Mouse (Mus musculus): ENCODE measurements around the gene Hcar2. TPM values are rescaled to one million over a fixed set of nuclear protein-coding genes. Genes with fewer than 3 reads are reported as not detected.

Hcar2 gene
- polyA plus RNA-seq, 1 experiment, result 0.05 TPM

DNA sequence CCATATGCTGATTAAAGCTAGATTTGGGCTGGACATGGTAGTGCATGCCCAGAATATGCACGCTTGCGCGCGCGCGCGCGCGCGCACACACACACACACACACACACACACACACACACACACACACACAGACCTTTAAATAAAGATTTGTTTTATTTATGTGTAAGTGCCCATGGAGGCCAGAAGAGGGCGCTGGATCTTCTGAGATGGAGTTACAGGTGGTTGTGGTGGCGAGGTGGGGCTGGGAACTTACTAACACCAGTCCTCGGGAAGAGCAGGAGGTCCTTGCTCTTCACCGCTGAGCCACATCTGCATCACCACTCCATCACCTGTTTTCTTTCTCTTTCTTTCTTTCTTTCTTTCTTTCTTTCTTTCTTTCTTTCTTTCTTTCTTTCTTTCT lies 15.5 kb upstream of the Hcar2 start:
- no peak overlapping the region for H3K4me3 ChIP-seq (ENCODE audit: control insufficient read depth, low read depth, low read length)
- peaks cover 12% of the 10 kb centered on the region for H3K4me1 ChIP-seq (ENCODE audit: control insufficient read depth, insufficient read depth, low read length)
- no peak overlapping the region for H3K27ac ChIP-seq (ENCODE audit: control insufficient read depth, insufficient read depth, low read depth, low read length)
- H3K27me3 ChIP-seq (ENCODE audit: control insufficient read depth, insufficient read depth, low read length), result no peaks in the 10 kb centered on the region
- no peaks in the 10 kb centered on the region for H3K36me3 ChIP-seq (ENCODE audit: control insufficient read depth, insufficient read depth, low read length)
- TF ChIP-seq POLR2A (IDR thresholded peaks at IDR 0.05; ENCODE audit: control insufficient read depth, low read depth, low read length), result no peak
- TF ChIP-seq CTCF (IDR thresholded peaks at IDR 0.05; ENCODE audit: control insufficient read depth, insufficient read depth, insufficient replicate concordance, low read depth, low read length), result no peak

DNA sequence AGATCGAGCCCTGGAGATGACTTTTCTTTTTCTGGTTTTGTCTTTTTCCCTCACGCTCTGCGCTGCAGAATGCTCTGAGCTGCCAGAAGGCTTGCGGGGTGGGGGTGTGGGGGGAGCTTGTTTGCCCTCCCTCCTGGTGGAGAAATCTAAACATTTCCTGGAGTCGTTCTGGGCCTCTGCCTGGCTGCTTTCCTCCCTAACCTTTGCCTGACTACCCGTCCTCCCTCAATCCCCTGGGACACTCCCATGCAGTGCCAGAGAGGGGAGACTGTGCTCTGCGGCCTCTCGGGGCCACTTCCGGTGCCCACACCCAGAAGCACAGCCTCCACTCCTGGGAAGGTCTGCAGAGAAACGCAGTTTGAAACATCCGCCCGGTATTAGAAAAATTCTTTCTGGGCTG lies 14.6 kb upstream of the Hcar2 start, which contains the start of gene Hcar1:
Hcar1 (minus strand) TSS at position 93 of the 400 bp plus-strand sequence.
- H3K27ac ChIP-seq (ENCODE audit: control insufficient read depth, insufficient read depth, low read depth, low read length), result no peak within 1 kb of the TSS

DNA sequence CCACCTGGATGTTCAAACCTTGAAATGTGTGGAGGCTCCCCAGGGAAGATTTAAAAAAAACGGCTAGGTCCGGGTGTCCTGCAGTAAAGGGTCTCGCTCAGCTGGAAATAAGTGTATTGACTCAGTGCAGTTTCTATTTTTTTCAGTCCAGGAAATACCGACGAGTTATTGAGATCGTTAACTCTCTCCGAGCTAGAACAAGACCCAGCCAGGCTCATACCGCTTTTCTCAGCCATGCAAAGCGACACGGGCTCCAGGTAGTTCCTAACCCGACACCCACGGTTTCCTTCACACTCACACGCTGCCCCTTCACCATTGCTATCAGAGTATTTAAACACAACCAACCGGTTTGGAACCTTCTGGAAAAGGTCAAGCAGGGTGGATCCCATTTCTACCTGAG lies 12.8 kb upstream of the Hcar2 start:
- Histone ChIP-seq H3K27me3 (ENCODE audit: control insufficient read depth, insufficient read depth, low read length) (no peaks in the 10 kb centered on the region), H3K36me3 (ENCODE audit: control insufficient read depth, insufficient read depth, low read length) (no peaks in the 10 kb centered on the region), H3K27ac (ENCODE audit: control insufficient read depth, insufficient read depth, low read depth, low read length) (no peak overlapping the region), H3K4me3 (ENCODE audit: control insufficient read depth, low read depth, low read length) (no peak overlapping the region), H3K4me1 (ENCODE audit: control insufficient read depth, insufficient read depth, low read length) (peaks cover 12% of the 10 kb centered on the region)
- TF ChIP-seq POLR2A (IDR thresholded peaks at IDR 0.05; ENCODE audit: control insufficient read depth, low read depth, low read length) (no peak), CTCF (IDR thresholded peaks at IDR 0.05; ENCODE audit: control insufficient read depth, insufficient read depth, insufficient replicate concordance, low read depth, low read length) (no peak)

More for the DNA sequence above, 14.6 kb upstream of the Hcar2 start, which contains the start of gene Hcar1:
- Histone ChIP-seq H3K36me3 (ENCODE audit: control insufficient read depth, insufficient read depth, low read length) (no peaks in the 10 kb centered on the region), H3K4me3 (ENCODE audit: control insufficient read depth, low read depth, low read length) (no peak within 1 kb of the TSS; the same call in 1 of the 2 replicates), H3K4me1 (ENCODE audit: control insufficient read depth, insufficient read depth, low read length) (peaks cover 12% of the 10 kb centered on the region), H3K27me3 (ENCODE audit: control insufficient read depth, insufficient read depth, low read length) (no peaks in the 10 kb centered on the region)
- TF ChIP-seq CTCF (IDR thresholded peaks at IDR 0.05; ENCODE audit: control insufficient read depth, insufficient read depth, insufficient replicate concordance, low read depth, low read length), result no peak
- no peak for TF ChIP-seq POLR2A (IDR thresholded peaks at IDR 0.05; ENCODE audit: control insufficient read depth, low read depth, low read length)

DNA sequence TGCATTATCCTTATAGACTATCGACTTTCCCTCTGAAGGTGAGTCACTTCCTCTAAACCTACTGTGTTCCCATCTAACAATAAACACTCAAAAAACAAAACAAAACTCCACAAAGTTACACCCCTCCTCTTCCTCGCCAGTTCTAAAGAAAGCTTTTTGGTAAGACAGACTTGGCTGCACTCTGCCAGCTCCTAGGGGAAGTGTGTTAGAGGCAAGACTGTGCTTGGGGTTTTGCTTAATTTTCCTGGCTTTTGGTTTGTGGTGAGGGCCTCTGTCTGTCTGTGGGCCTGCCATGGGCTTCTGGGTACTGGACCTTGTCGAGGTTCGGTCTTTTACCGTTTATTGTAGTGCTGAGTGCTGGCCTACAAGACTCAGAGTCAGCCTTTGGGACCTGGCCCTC lies 8.9 kb upstream of the Hcar2 start:
- H3K27me3 ChIP-seq (ENCODE audit: control insufficient read depth, insufficient read depth, low read length), result no peaks in the 10 kb centered on the region
- H3K36me3 ChIP-seq (ENCODE audit: control insufficient read depth, insufficient read depth, low read length), result no peaks in the 10 kb centered on the region
- no peaks in the 10 kb centered on the region; the same call in 1 of the 2 replicates for H3K4me1 ChIP-seq (ENCODE audit: control insufficient read depth, insufficient read depth, low read length)
- no peak overlapping the region for H3K27ac ChIP-seq (ENCODE audit: control insufficient read depth, insufficient read depth, low read depth, low read length)
- no peak overlapping the region for H3K4me3 ChIP-seq (ENCODE audit: control insufficient read depth, low read depth, low read length)
- TF ChIP-seq POLR2A (IDR thresholded peaks at IDR 0.05; ENCODE audit: control insufficient read depth, low read depth, low read length) (no peak), CTCF (IDR thresholded peaks at IDR 0.05; ENCODE audit: control insufficient read depth, insufficient read depth, insufficient replicate concordance, low read depth, low read length) (no peak)

- H3K27ac ChIP-seq (ENCODE audit: control insufficient read depth, insufficient read depth, low read depth, low read length), result no peak overlapping the region
- H3K4me1 ChIP-seq (ENCODE audit: control insufficient read depth, insufficient read depth, low read length), result no peaks in the 10 kb centered on the region
- H3K36me3 ChIP-seq (ENCODE audit: control insufficient read depth, insufficient read depth, low read length), result no peaks in the 10 kb centered on the region
- H3K4me3 ChIP-seq (ENCODE audit: control insufficient read depth, low read depth, low read length), result no peak overlapping the region
- no peak for TF ChIP-seq POLR2A (IDR thresholded peaks at IDR 0.05; ENCODE audit: control insufficient read depth, low read depth, low read length)
- TF ChIP-seq CTCF (IDR thresholded peaks at IDR 0.05; ENCODE audit: control insufficient read depth, insufficient read depth, insufficient replicate concordance, low read depth, low read length), result no peak
- H3K27me3 ChIP-seq (ENCODE audit: control insufficient read depth, insufficient read depth, low read length), result no peaks in the 10 kb centered on the region
Observed at GRCm38 (mm10) chr5:123869615-123870014, 4.3 kb upstream of the Hcar2 start.

DNA sequence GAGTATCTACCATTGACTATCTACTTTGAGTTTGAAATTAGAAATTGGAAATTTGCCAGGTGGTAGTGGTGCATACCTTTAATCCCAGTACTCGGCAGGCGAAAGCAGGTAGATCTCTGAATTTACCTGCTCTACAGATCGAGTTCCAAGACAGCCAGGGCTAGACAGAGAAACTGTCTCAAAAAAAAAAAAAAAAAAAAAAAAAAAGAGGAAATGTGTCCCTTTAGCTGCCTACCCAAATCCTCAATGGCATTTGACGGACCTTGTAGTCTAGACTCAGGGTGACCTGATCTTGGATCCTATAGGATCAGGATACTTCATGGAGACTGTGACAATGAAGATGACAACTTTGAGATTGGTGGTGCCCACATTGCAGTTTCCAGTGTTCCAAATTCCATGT lies 1.2 kb upstream of the Hcar2 start:
- H3K27me3 ChIP-seq (ENCODE audit: control insufficient read depth, insufficient read depth, low read length), result no peaks in the 10 kb centered on the region
- no peak overlapping the region for H3K4me3 ChIP-seq (ENCODE audit: control insufficient read depth, low read depth, low read length)
- H3K4me1 ChIP-seq (ENCODE audit: control insufficient read depth, insufficient read depth, low read length), result no peaks in the 10 kb centered on the region
- no peak overlapping the region for H3K27ac ChIP-seq (ENCODE audit: control insufficient read depth, insufficient read depth, low read depth, low read length)
- TF ChIP-seq CTCF (IDR thresholded peaks at IDR 0.05; ENCODE audit: control insufficient read depth, insufficient read depth, insufficient replicate concordance, low read depth, low read length) (no peak), POLR2A (IDR thresholded peaks at IDR 0.05; ENCODE audit: control insufficient read depth, low read depth, low read length) (no peak)
- no peaks in the 10 kb centered on the region for H3K36me3 ChIP-seq (ENCODE audit: control insufficient read depth, insufficient read depth, low read length)

GRCm38 (mm10) chr5:123863934-123864333 lies 1.4 kb downstream of the Hcar2 start:
- H3K36me3 ChIP-seq (ENCODE audit: control insufficient read depth, insufficient read depth, low read length), result no peaks in the 10 kb centered on the region
- H3K4me3 ChIP-seq (ENCODE audit: control insufficient read depth, low read depth, low read length), result no peak overlapping the region
- TF ChIP-seq POLR2A (IDR thresholded peaks at IDR 0.05; ENCODE audit: control insufficient read depth, low read depth, low read length) (no peak), CTCF (IDR thresholded peaks at IDR 0.05; ENCODE audit: control insufficient read depth, insufficient read depth, insufficient replicate concordance, low read depth, low read length) (no peak)
- H3K27me3 ChIP-seq (ENCODE audit: control insufficient read depth, insufficient read depth, low read length), result no peaks in the 10 kb centered on the region
- H3K4me1 ChIP-seq (ENCODE audit: control insufficient read depth, insufficient read depth, low read length), result no peaks in the 10 kb centered on the region
- H3K27ac ChIP-seq (ENCODE audit: control insufficient read depth, insufficient read depth, low read depth, low read length), result no peak overlapping the region
